Mouse (Mus musculus) hindbrain, embryonic 10.5 days (tissue): ENCODE data around the gene Abat. TPM values are rescaled to one million over a fixed set of nuclear protein-coding genes. Genes with fewer than 3 reads are reported as not detected.

Source experiments
- DNase-seq: peaks from one replicate; pipeline ENCODE4 v3.0.0-alpha.2; 2017; ENCODE audit warnings: low spot score
- H3K27ac ChIP-seq: fragments of 300-500 bp; sonication (generic); 2 replicates; pipeline ENCODE4 v1.5.1; 2016; ENCODE audit warnings: mild to moderate bottlenecking, moderate library complexity
- H3K27me3 ChIP-seq: fragments of 300-500 bp; sonication (generic); 2 replicates; pipeline ENCODE4 v1.6.1; 2016; ENCODE audit warnings: mild to moderate bottlenecking; ENCODE audit not compliant: poor library complexity, insufficient read depth, severe bottlenecking
- H3K36me3 ChIP-seq: fragments of 300-500 bp; sonication (generic); 2 replicates; pipeline ENCODE4 v1.6.1; 2016; ENCODE audit warnings: mild to moderate bottlenecking, moderate library complexity
- H3K4me1 ChIP-seq: fragments of 300-500 bp; sonication (generic); replicated peaks from 2 replicates; pipeline ENCODE4 v1.6.1; 2016; ENCODE audit warnings: mild to moderate bottlenecking
- H3K4me3 ChIP-seq: fragments of 300-500 bp; sonication (generic); 2 replicates; pipeline ENCODE4 v1.5.1; 2016; ENCODE audit warnings: mild to moderate bottlenecking, moderate library complexity
- H3K9me3 ChIP-seq: fragments of 300-500 bp; sonication (generic); 2 replicates; pipeline ENCODE4 v1.6.1; 2016; ENCODE audit warnings: mild to moderate bottlenecking, moderate library complexity
- WGBS: fragments of 180-500 bp; shearing (Covaris S2); methylation state at CpG from one replicate; pipeline ENCODE4 v1.1.7; 2016; 5-methylcytosine and 5-hydroxymethylcytosine counted together
- polyA plus RNA-seq: library from polyadenylated mRNA; unstranded; fragments of >200 nt; fragmentation: Nextera tagmentation; extraction: Ambion mirVana; gene quantifications from 2 replicates; pipeline ENCODE4 v1.2.1, GENCODE M21; 2016

Gene Abat
- polyA plus RNA-seq: 22.7 and 27.2 TPM in 2 replicates

GRCm38 (mm10) chr16:8513236-8513906, at the start of gene Abat:
Abat (plus strand) TSS chr16:8513429.
- WGBS: under 1% methylated on average over 46 of the region's 46 CpGs
- H3K27ac ChIP-seq: peak within 1 kb of the TSS; percentile 75
- peaks cover 36% of the 10 kb centered on the region for H3K27me3 ChIP-seq
- no peaks in the 10 kb centered on the region for H3K9me3 ChIP-seq
- H3K36me3 ChIP-seq: no peaks in the 10 kb centered on the region
- H3K4me3 ChIP-seq: peak within 1 kb of the TSS; percentile 66
- DNase-seq: peak; percentile 96
- peaks cover 23% of the 10 kb centered on the region for H3K4me1 ChIP-seq

GRCm38 (mm10) chr16:8470132-8470531, 43.1 kb upstream of the Abat start:
- WGBS: 86% methylated on average over 2 of the region's 2 CpGs

GRCm38 (mm10) chr16:8470603-8471481, 42.4 kb upstream of the Abat start, which contains the start of gene Mettl22:
Mettl22 (plus strand) TSS chr16:8470788.
- H3K4me3 ChIP-seq: peak within 1 kb of the TSS; percentile 91
- peak; percentile 91 for DNase-seq
- peaks cover 14% of the 10 kb centered on the region for H3K4me1 ChIP-seq
- H3K27ac ChIP-seq: peak within 1 kb of the TSS; percentile 95
- H3K27me3 ChIP-seq: no peaks in the 10 kb centered on the region
- under 1% methylated on average over 48 of the region's 48 CpGs for WGBS
- H3K9me3 ChIP-seq: no peaks in the 10 kb centered on the region
- peaks cover 10% of the 10 kb centered on the region for H3K36me3 ChIP-seq

More at GRCm38 (mm10) chr16:8470132-8470531, 43.1 kb upstream of the Abat start:
- Histone ChIP-seq H3K4me3 (peak overlapping the region; percentile 91), H3K9me3 (no peaks in the 10 kb centered on the region), H3K27ac (peak overlapping the region; percentile 95; the same call in 1 of the 2 replicates), H3K4me1 (peaks cover 14% of the 10 kb centered on the region), H3K36me3 (peaks cover 10% of the 10 kb centered on the region), H3K27me3 (no peaks in the 10 kb centered on the region)
- DNase-seq: no peak

GRCm38 (mm10) chr16:8487396-8488005, 25.7 kb upstream of the Abat start:
- Histone ChIP-seq H3K27me3 (no peaks in the 10 kb centered on the region), H3K9me3 (no peaks in the 10 kb centered on the region), H3K4me3 (no peak overlapping the region), H3K36me3 (peaks cover 80% of the 10 kb centered on the region), H3K27ac (no peak overlapping the region), H3K4me1 (peaks cover 5% of the 10 kb centered on the region; the same call in 1 of the 2 replicates)
- WGBS: 92% methylated on average over 9 of the region's 9 CpGs
- no peak for DNase-seq

- Histone ChIP-seq H3K4me1 (peaks cover 5% of the 10 kb centered on the region; the same call in 1 of the 2 replicates), H3K27me3 (no peaks in the 10 kb centered on the region), H3K27ac (no peak overlapping the region), H3K4me3 (no peak overlapping the region), H3K9me3 (no peaks in the 10 kb centered on the region), H3K36me3 (peaks cover 62% of the 10 kb centered on the region)
- 82% methylated on average over 5 of the region's 5 CpGs for WGBS
- no peak for DNase-seq
Observed at GRCm38 (mm10) chr16:8489340-8489739, 23.9 kb upstream of the Abat start.

GRCm38 (mm10) chr16:8491743-8492490, 21.3 kb upstream of the Abat start:
- H3K27ac ChIP-seq: no peak overlapping the region
- H3K4me3 ChIP-seq: no peak overlapping the region
- H3K36me3 ChIP-seq: peaks cover 37% of the 10 kb centered on the region
- H3K27me3 ChIP-seq: no peaks in the 10 kb centered on the region
- H3K4me1 ChIP-seq: peaks cover 5% of the 10 kb centered on the region; the same call in 1 of the 2 replicates
- no peaks in the 10 kb centered on the region for H3K9me3 ChIP-seq
- DNase-seq: no peak
- 46% methylated on average over 13 of the region's 13 CpGs for WGBS

- WGBS: 21% methylated on average over 4 of the region's 4 CpGs
- H3K36me3 ChIP-seq: peaks cover 13% of the 10 kb centered on the region
- DNase-seq: peak; percentile 71
Observed at GRCm38 (mm10) chr16:8494268-8494667, 19.0 kb upstream of the Abat start.

GRCm38 (mm10) chr16:8496967-8497366, 16.3 kb upstream of the Abat start:
- WGBS: 77% methylated on average over 2 of the region's 2 CpGs
- DNase-seq: no peak
- no peaks in the 10 kb centered on the region for H3K27me3 ChIP-seq
- H3K4me1 ChIP-seq: peaks cover 2% of the 10 kb centered on the region; the same call in 1 of the 2 replicates
- H3K9me3 ChIP-seq: no peaks in the 10 kb centered on the region
- no peaks in the 10 kb centered on the region for H3K36me3 ChIP-seq
- no peak overlapping the region for H3K27ac ChIP-seq
- H3K4me3 ChIP-seq: no peak overlapping the region

More at GRCm38 (mm10) chr16:8494268-8494667, 19.0 kb upstream of the Abat start:
- peaks cover 5% of the 10 kb centered on the region; the same call in 1 of the 2 replicates for H3K4me1 ChIP-seq
- no peaks in the 10 kb centered on the region for H3K27me3 ChIP-seq
- H3K4me3 ChIP-seq: no peak overlapping the region
- no peaks in the 10 kb centered on the region for H3K9me3 ChIP-seq
- no peak overlapping the region for H3K27ac ChIP-seq

GRCm38 (mm10) chr16:8504271-8504670, 9.0 kb upstream of the Abat start:
- DNase-seq: no peak
- Histone ChIP-seq H3K36me3 (no peaks in the 10 kb centered on the region), H3K27ac (no peak overlapping the region), H3K9me3 (no peaks in the 10 kb centered on the region), H3K4me1 (no peaks in the 10 kb centered on the region), H3K4me3 (no peak overlapping the region), H3K27me3 (no peaks in the 10 kb centered on the region)
- 60% methylated on average over 2 of the region's 2 CpGs for WGBS

- DNase-seq: no peak
Observed at GRCm38 (mm10) chr16:8509894-8510293, 3.3 kb upstream of the Abat start.

GRCm38 (mm10) chr16:8512830-8513229, 399 bp upstream of the Abat start:
- peak overlapping the region; percentile 75 for H3K27ac ChIP-seq

More at GRCm38 (mm10) chr16:8509894-8510293, 3.3 kb upstream of the Abat start:
- H3K9me3 ChIP-seq: no peaks in the 10 kb centered on the region
- 76% methylated on average over 5 of the region's 5 CpGs for WGBS
- H3K4me3 ChIP-seq: no peak overlapping the region
- H3K36me3 ChIP-seq: no peaks in the 10 kb centered on the region
- peaks cover 20% of the 10 kb centered on the region for H3K4me1 ChIP-seq
- H3K27ac ChIP-seq: no peak overlapping the region
- H3K27me3 ChIP-seq: peaks cover 25% of the 10 kb centered on the region

GRCm38 (mm10) chr16:8514180-8514579, 951 bp downstream of the Abat start:
- no peak for DNase-seq
- no peaks in the 10 kb centered on the region for H3K36me3 ChIP-seq
- H3K4me3 ChIP-seq: peak overlapping the region; percentile 66
- H3K27me3 ChIP-seq: peaks cover 36% of the 10 kb centered on the region
- 54% methylated on average over 4 of the region's 4 CpGs for WGBS
- no peak overlapping the region for H3K27ac ChIP-seq
- H3K9me3 ChIP-seq: no peaks in the 10 kb centered on the region
- H3K4me1 ChIP-seq: peaks cover 24% of the 10 kb centered on the region

More at GRCm38 (mm10) chr16:8512830-8513229, 399 bp upstream of the Abat start:
- no peak for DNase-seq
- H3K36me3 ChIP-seq: no peaks in the 10 kb centered on the region
- peaks cover 20% of the 10 kb centered on the region for H3K4me1 ChIP-seq
- H3K9me3 ChIP-seq: no peaks in the 10 kb centered on the region
- 2% methylated on average over 5 of the region's 5 CpGs for WGBS
- peaks cover 36% of the 10 kb centered on the region for H3K27me3 ChIP-seq
- peak overlapping the region; percentile 66 for H3K4me3 ChIP-seq
